ENCODE assay signal across 20 mouse cellular contexts in genomic region chr11:106437543-106437942, GRCm38 (mm10). TPM values are rescaled to one million over a fixed set of nuclear protein-coding genes. Genes with fewer than 3 reads are reported as not detected.
DNase-seq lines count a peak whose midpoint lies in the region; ATAC-seq and TF ChIP-seq lines count a peak whose summit lies in the region.
"Had no signal": no experiment of that assay in that cellular context is flagged by ENCODE, and none has a peak within 500 bp of the region (broad histone marks: within the 10 kb centered on the region; RNA-seq: fewer than 3 reads in every experiment).

No protein-coding gene starts in this region.

- no peaks in the 10 kb centered on the region for H3K79me2 ChIP-seq in heart, adult 2 months (replicated peaks; ENCODE audit: control insufficient read depth, insufficient read depth, low read length)

- ATAC-seq in lung, postnatal 0 days, result no peak
- ATAC-seq in CD4-positive, CD25-positive, alpha-beta regulatory T cell, adult 4 months, result no peak
- ATAC-seq: forebrain, embryonic 15.5 days; midbrain, embryonic 13.5 days had no signal

- DNase-seq in heart, adult 2 months, result no peak
- no peak for DNase-seq in heart, adult 11 months
- no peak for DNase-seq in lung, postnatal 0 days (ENCODE audit: low spot score)
- no peak for DNase-seq in lung, postnatal 25 days (ENCODE audit: low spot score)
- DNase-seq in NIH3T3 (ENCODE audit: low read depth), result peak; percentile 74
- DNase-seq in left cerebral cortex, postnatal 14 days (ENCODE audit: low spot score in 2 of 2), result no peak
- no peak for DNase-seq in heart, postnatal 10 days
- DNase-seq: cerebellum, adult 2 months; cerebellum, postnatal 25 days; embryo, embryonic 11 days; gastrocnemius, postnatal 25 days; heart, postnatal 36 days; kidney, adult 11 months; kidney, postnatal 25 days; lung, postnatal 10 days; right cerebral cortex, postnatal 14 days had no signal

- H3K4me1 ChIP-seq in heart, adult 2 months (ENCODE audit: control insufficient read depth, insufficient read depth, low read length), result no peaks in the 10 kb centered on the region
- no peaks in the 10 kb centered on the region for H3K4me1 ChIP-seq in lung, postnatal 0 days (ENCODE audit: insufficient read depth, low read depth, low read length)
- H3K4me1 ChIP-seq: forebrain, embryonic 15.5 days; hindbrain, embryonic 13.5 days; midbrain, embryonic 13.5 days had no signal

- H3K4me3 ChIP-seq in heart, adult 2 months, result no peak overlapping the region
- H3K4me3 ChIP-seq in lung, postnatal 0 days (ENCODE audit: low read depth, low read length), result no peak overlapping the region
- H3K4me3 ChIP-seq: forebrain, embryonic 15.5 days; hindbrain, embryonic 13.5 days; midbrain, embryonic 13.5 days had no signal

- 91% methylated on average over 2 of the region's 2 CpGs for WGBS in heart, adult 2 months
- 79% methylated on average over 2 of the region's 2 CpGs for WGBS in lung, postnatal 0 days

- H3K4me2 ChIP-seq in lung, postnatal 0 days (replicated peaks; ENCODE audit: low read depth, low read length), result no peak overlapping the region
- H3K4me2 ChIP-seq: forebrain, embryonic 15.5 days; hindbrain, embryonic 13.5 days; midbrain, embryonic 13.5 days had no signal

- intact Hi-C loops in heart, adult 2 months (cut with DNase I), result no loop called here
- intact Hi-C loops in left cerebral cortex, postnatal 14 days (cut with DNase I), result no loop called here
- intact Hi-C loops in heart, postnatal 10 days (cut with DNase I), result no loop called here

- TF ChIP-seq EP300 in heart, adult 2 months (IDR thresholded peaks at IDR 0.05; ENCODE audit: insufficient read depth, low read depth, low read length), result no peak
- no peak for TF ChIP-seq EP300 in lung, postnatal 0 days (IDR thresholded peaks at IDR 0.05)

- peak; percentile 15; the same call in 1 of the 2 replicates for TF ChIP-seq CTCF in heart, adult 2 months (IDR thresholded peaks at IDR 0.05)
- peak; percentile 19; the same call in 1 of the 2 replicates for TF ChIP-seq CTCF in lung, postnatal 0 days (IDR thresholded peaks at IDR 0.05)

- no peaks in the 10 kb centered on the region for H3K27me3 ChIP-seq in heart, adult 2 months (ENCODE audit: control insufficient read depth, insufficient read depth, low read length)
- no peaks in the 10 kb centered on the region for H3K27me3 ChIP-seq in lung, postnatal 0 days (replicated peaks; ENCODE audit: insufficient read depth, low read length)
- H3K27me3 ChIP-seq: forebrain, embryonic 15.5 days; hindbrain, embryonic 13.5 days; midbrain, embryonic 13.5 days had no signal

- no peak overlapping the region for H3K27ac ChIP-seq in heart, adult 2 months
- no peak overlapping the region for H3K27ac ChIP-seq in lung, postnatal 0 days (ENCODE audit: low read length)
- H3K27ac ChIP-seq: forebrain, embryonic 15.5 days; hindbrain, embryonic 13.5 days; midbrain, embryonic 13.5 days had no signal

- TF ChIP-seq POLR2A in heart, adult 2 months (IDR thresholded peaks at IDR 0.05; ENCODE audit: insufficient read depth, low read depth, low read length), result no peak

- H3K9me3 ChIP-seq in lung, postnatal 0 days (ENCODE audit: low read length), result no peaks in the 10 kb centered on the region
- H3K9me3 ChIP-seq: forebrain, embryonic 15.5 days; hindbrain, embryonic 13.5 days; midbrain, embryonic 13.5 days had no signal

- H3K36me3 ChIP-seq in heart, adult 2 months (ENCODE audit: control insufficient read depth, insufficient read depth, low read length), result no peaks in the 10 kb centered on the region
- peaks cover 8% of the 10 kb centered on the region; the same call in 1 of the 2 replicates for H3K36me3 ChIP-seq in lung, postnatal 0 days (ENCODE audit: insufficient read depth, low read length)
- H3K36me3 ChIP-seq: forebrain, embryonic 15.5 days; hindbrain, embryonic 13.5 days; midbrain, embryonic 13.5 days had no signal

- H3K9ac ChIP-seq in heart, adult 2 months (ENCODE audit: low read depth, low read length), result no peak overlapping the region
- no peak overlapping the region for H3K9ac ChIP-seq in lung, postnatal 0 days (replicated peaks; ENCODE audit: low read depth)
- H3K9ac ChIP-seq: forebrain, embryonic 15.5 days; hindbrain, embryonic 13.5 days; midbrain, embryonic 13.5 days had no signal

RNA-seq across cellular contexts. Expression of gene Icam2, which starts 49.7 kb away (rescaled TPM):
- total RNA-seq in heart, adult 2 months (2021), result 10 to 100 TPM; 22.0 to 22.4 TPM
- 46.8 and 60.4 TPM in 2 replicates for polyA plus RNA-seq in heart, adult 2 months (2012; rRNA removed)
- 284 and 329 TPM in 2 replicates for polyA plus RNA-seq in lung, postnatal 0 days (2015; fragmentation: Nextera tagmentation; extraction: Ambion mirVana)
- polyA plus RNA-seq in CD4-positive, CD25-positive, alpha-beta regulatory T cell, adult 4 months (2017; shearing (Covaris generic)), result 100 to 1,000 TPM; 132 to 138 TPM
- 1 to 10 TPM; 4.3 to 5.1 TPM for total RNA-seq in left cerebral cortex, postnatal 14 days (2021)
- total RNA-seq in heart, postnatal 10 days (2021), result 10 to 100 TPM; 57.1 to 67.0 TPM

RNA-seq across cellular contexts. Expression of gene Ern1, which starts 50.1 kb away (rescaled TPM):
- 10 to 100 TPM; 10.2 to 13.9 TPM for total RNA-seq in heart, adult 2 months (2021)
- 6.4 and 9.8 TPM in 2 replicates for polyA plus RNA-seq in heart, adult 2 months (2012; rRNA removed)
- polyA plus RNA-seq in lung, postnatal 0 days (2015; fragmentation: Nextera tagmentation; extraction: Ambion mirVana), result 5.4 and 6.3 TPM in 2 replicates
- 1 to 10 TPM; 1.3 to 2.3 TPM for polyA plus RNA-seq in CD4-positive, CD25-positive, alpha-beta regulatory T cell, adult 4 months (2017; shearing (Covaris generic))
- total RNA-seq in left cerebral cortex, postnatal 14 days (2021), result 1 to 10 TPM; 6.7 to 8.7 TPM
- 10 to 100 TPM in 1 of 2 experiments, 1 to 10 TPM in 1; 8.9 to 10.5 TPM for total RNA-seq in heart, postnatal 10 days (2021)
